Mouse (Mus musculus) CH12.LX (cell line): Measurements from ENCODE around the gene Gpr179. TPM values are rescaled to one million over a fixed set of nuclear protein-coding genes. Genes with fewer than 3 reads are reported as not detected.

Experiments used
- DNase-seq: peaks from one replicate; pipeline ENCODE4 v3.0.0-alpha.2; 2013; ENCODE audit errors: extremely low read depth
- H3K27ac ChIP-seq: 2 replicates; pipeline ENCODE4 v1.5.1; 2012; ENCODE audit warnings: low read depth, mild to moderate bottlenecking, control low read depth, moderate library complexity; ENCODE audit not compliant: insufficient read depth
- H3K27me3 ChIP-seq: replicated peaks from 2 replicates; pipeline ENCODE3; 2012; ENCODE audit warnings: inconsistent platforms
- H3K36me3 ChIP-seq, 2 experiments: replicated peaks in 1 of 2; 2 replicates each; pipeline versions ENCODE3 to v1.6.1; 2012; ENCODE audit warnings: inconsistent platforms in 1 of 2, low read length in 1 of 2, mild to moderate bottlenecking in 1 of 2, mixed read lengths in 1 of 2, moderate library complexity in 1 of 2; ENCODE audit not compliant: control insufficient read depth in 1 of 2, insufficient read depth in 1 of 2
- H3K4me1 ChIP-seq, 2 experiments: 2 replicates each; pipeline ENCODE4 v1.6.1; 2012; ENCODE audit warnings: inconsistent platforms in 1 of 2, moderate library complexity in 1 of 2; ENCODE audit not compliant: insufficient read depth in 2 of 2, control insufficient read depth in 1 of 2
- H3K4me2 ChIP-seq: 2 replicates; pipeline ENCODE4 v1.6.1; 2012; ENCODE audit warnings: low read depth, mild to moderate bottlenecking, control low read depth; ENCODE audit not compliant: poor library complexity, insufficient read depth, severe bottlenecking
- H3K4me3 ChIP-seq, 3 experiments: fragments of 150-350 bp in 1 of 3; sonication (generic) in 1 of 3; replicated peaks in 1 of 3; 2 replicates each; pipeline versions ENCODE3 to v1.5.1; 2011 to 2012; ENCODE audit warnings: low read depth in 2 of 3, low read length in 2 of 3, mild to moderate bottlenecking in 2 of 3, moderate library complexity in 2 of 3, control low read depth in 1 of 3, improper control_type of control experiment in 1 of 3, inconsistent platforms in 1 of 3, mixed read lengths in 1 of 3; ENCODE audit not compliant: poor library complexity in 1 of 3
- H3K79me2 ChIP-seq: replicated peaks from 2 replicates; pipeline ENCODE4 v1.6.1; 2012; ENCODE audit warnings: mild to moderate bottlenecking, moderate library complexity; ENCODE audit not compliant: control insufficient read depth, poor library complexity, insufficient read depth, severe bottlenecking; ENCODE audit errors: extremely low read depth
- H3K9ac ChIP-seq: 2 replicates; pipeline ENCODE4 v1.6.1; 2012; ENCODE audit warnings: low read depth, mild to moderate bottlenecking, control low read depth, moderate library complexity; ENCODE audit not compliant: insufficient read depth
- H3K9me3 ChIP-seq: replicated peaks from 2 replicates; pipeline ENCODE3; 2012; ENCODE audit warnings: low read length, inconsistent platforms, mixed read lengths
- BHLHE40 ChIP-seq: IDR thresholded peaks from 2 replicates; pipeline ENCODE4 v1.6.1; 2011; ENCODE audit warnings: mild to moderate bottlenecking, low read depth, low read length, improper control_type of control experiment
- CHD1 ChIP-seq: IDR thresholded peaks from 2 replicates; pipeline ENCODE4 v1.6.1; 2012; ENCODE audit warnings: low read depth, low read length, improper control_type of control experiment, inconsistent platforms
- CHD2 ChIP-seq: IDR thresholded peaks from 2 replicates; pipeline ENCODE4 v1.6.1; 2011; ENCODE audit warnings: low read length, improper control_type of control experiment
- ELF1 ChIP-seq: IDR thresholded peaks from 2 replicates; pipeline ENCODE4 v1.6.1; 2014; ENCODE audit warnings: low read depth, mild to moderate bottlenecking, inconsistent platforms, low read length, improper control_type of control experiment
- EP300 ChIP-seq: IDR thresholded peaks from 2 replicates; pipeline ENCODE4 v1.6.1; 2011; ENCODE audit warnings: low read length, improper control_type of control experiment
- ETS1 ChIP-seq: conservative IDR thresholded peaks from 2 replicates; pipeline ENCODE4 v1.6.1; 2012; ENCODE audit warnings: low read depth, mild to moderate bottlenecking, inconsistent platforms, low read length, improper control_type of control experiment, moderate library complexity
- GABPA ChIP-seq: IDR thresholded peaks from 2 replicates; pipeline ENCODE4 v1.6.1; 2012; ENCODE audit warnings: low read depth, low read length, improper control_type of control experiment, inconsistent platforms; ENCODE audit not compliant: insufficient replicate concordance
- IRF4 ChIP-seq: IDR thresholded peaks from 2 replicates; pipeline ENCODE4 v1.6.1; 2014; ENCODE audit warnings: low read depth, mild to moderate bottlenecking, inconsistent platforms, low read length, improper control_type of control experiment
- JUN ChIP-seq: IDR thresholded peaks from 2 replicates; pipeline ENCODE4 v1.6.1; 2011; ENCODE audit warnings: low read depth, mild to moderate bottlenecking, low read length, improper control_type of control experiment, moderate library complexity; ENCODE audit not compliant: insufficient read depth
- MAZ ChIP-seq: IDR thresholded peaks from 2 replicates; pipeline ENCODE4 v1.6.1; 2012; ENCODE audit warnings: low read depth, mild to moderate bottlenecking, inconsistent platforms, low read length, improper control_type of control experiment, moderate library complexity
- MEF2A ChIP-seq: IDR thresholded peaks from 2 replicates; pipeline ENCODE4 v1.6.1; 2014; ENCODE audit warnings: low read depth, mild to moderate bottlenecking, inconsistent platforms, low read length, improper control_type of control experiment, borderline replicate concordance
- MXI1 ChIP-seq: IDR thresholded peaks from 2 replicates; pipeline ENCODE4 v1.6.1; 2011; ENCODE audit warnings: mild to moderate bottlenecking, low read depth, low read length, improper control_type of control experiment
- MYC ChIP-seq: IDR thresholded peaks from 2 replicates; pipeline ENCODE4 v1.6.1; 2011; ENCODE audit warnings: low read depth, mild to moderate bottlenecking, improper control_type of control experiment, low read length
- PAX5 ChIP-seq: IDR thresholded peaks from 2 replicates; pipeline ENCODE4 v1.6.1; 2012; ENCODE audit warnings: low read length, inconsistent platforms, mixed read lengths
- POLR2A ChIP-seq: IDR thresholded peaks from 2 replicates; pipeline ENCODE4 v1.6.1; 2011; ENCODE audit warnings: low read depth, mild to moderate bottlenecking, improper control_type of control experiment, low read length
- POLR2AphosphoS2 ChIP-seq: IDR thresholded peaks from 2 replicates; pipeline ENCODE4 v1.6.1; 2011; ENCODE audit warnings: low read depth, low read length, improper control_type of control experiment
- RAD21 ChIP-seq: IDR thresholded peaks from 2 replicates; pipeline ENCODE4 v1.6.1; 2011; ENCODE audit warnings: low read depth, mild to moderate bottlenecking, low read length, improper control_type of control experiment, moderate library complexity
- TBP ChIP-seq: conservative IDR thresholded peaks from 2 replicates; pipeline ENCODE4 v1.6.1; 2011; ENCODE audit warnings: low read depth, low read length, improper control_type of control experiment
- UBTF ChIP-seq: IDR thresholded peaks from 2 replicates; pipeline ENCODE4 v1.6.1; 2012; ENCODE audit warnings: low read depth, mild to moderate bottlenecking, inconsistent platforms, low read length, improper control_type of control experiment, moderate library complexity
- ZKSCAN1 ChIP-seq: IDR thresholded peaks from 2 replicates; pipeline ENCODE4 v1.6.1; 2012; ENCODE audit warnings: low read depth, inconsistent platforms, low read length, improper control_type of control experiment, borderline replicate concordance
- ZMIZ1 ChIP-seq: IDR thresholded peaks from 2 replicates; pipeline ENCODE4 v1.6.1; 2012; ENCODE audit warnings: low read depth, mild to moderate bottlenecking, inconsistent platforms, low read length, improper control_type of control experiment
- dilution Hi-C: fragments of 300-500 bp; cut with MboI; formaldehyde crosslinking; loops from 2 replicates; pipeline ENCODE4 v1.14.3; 2020; ENCODE audit warnings: low sequenced_read_pairs; ENCODE audit not compliant: extremely low pct_unique_long_range_greater_than_20kb, extremely low pct_ligation_motif_present
- in situ Hi-C: fragments of 300-500 bp; cut with MboI; formaldehyde crosslinking; loops from 3 replicates; pipeline ENCODE4 v1.14.3; 2019; ENCODE audit warnings: low sequenced_read_pairs, low pct_ligation_motif_present, low pct_unique_long_range_greater_than_20kb, mixed read lengths
- polyA plus RNA-seq: library from polyadenylated mRNA; unstranded; fragments of >175 nt; gene quantifications from 2 replicates; pipeline ENCODE4 v1.2.1, GENCODE M21; 2012; ENCODE audit warnings: low read depth; ENCODE audit not compliant: insufficient read length
- total RNA-seq, 2 experiments: library from RNA; depleted of rRNA; stranded (reverse); fragments of 300-350 nt in 1 of 2; fragments of >200 nt in 1 of 2; gene quantifications; 2 replicates each; pipeline ENCODE4 v1.2.3; 2012 to 2014

The Gpr179 gene
- total and polyA plus RNA-seq, 3 experiments = 0.03 to 0.08 TPM; not detected in 1

GRCm38 (mm10) chr11:97370329-97371091, 18.6 kb upstream of the Gpr179 start:
- Histone ChIP-seq H3K79me2 (peaks cover 9% of the 10 kb centered on the region; the same call in 1 of the 2 replicates), H3K9me3 (no peaks in the 10 kb centered on the region), H3K4me3 (no peak overlapping the region), H3K27ac (no peak overlapping the region), H3K4me1 (peaks cover 0 to 21% of the 10 kb centered on the region in 2 experiments; a peak in 2 of 4 replicates), H3K27me3 (no peaks in the 10 kb centered on the region), H3K36me3 (peaks cover 6 to 65% of the 10 kb centered on the region in 2 experiments), H3K4me2 (no peak overlapping the region), H3K9ac (no peak overlapping the region)
- dilution Hi-C loops (no loop called here), in situ Hi-C loops (no loop called here)
- TF ChIP-seq POLR2AphosphoS2 (no peak), CHD1 (no peak), IRF4 (no peak), MEF2A (no peak), BHLHE40 (no peak), ETS1 (no peak), ZMIZ1 (no peak), TBP (no peak), MYC (no peak)
- DNase-seq = no peak

GRCm38 (mm10) chr11:97368501-97368900, 16.6 kb upstream of the Gpr179 start:
- Histone ChIP-seq H3K4me2 (no peak overlapping the region), H3K36me3 (peaks cover 2 to 50% of the 10 kb centered on the region in 2 experiments), H3K27ac (no peak overlapping the region), H3K27me3 (no peaks in the 10 kb centered on the region), H3K9me3 (no peaks in the 10 kb centered on the region), H3K79me2 (peaks cover 28% of the 10 kb centered on the region), H3K9ac (no peak overlapping the region), H3K4me3 (no peak overlapping the region), H3K4me1 (peaks cover 7 to 37% of the 10 kb centered on the region in 2 experiments)
- TF ChIP-seq MXI1 (no peak), CHD1 (no peak), EP300 (no peak), MAZ (no peak), ZMIZ1 (no peak), UBTF (no peak), ELF1 (no peak), TBP (no peak), ETS1 (no peak), POLR2A (no peak), ZKSCAN1 (no peak), RAD21 (no peak), CHD2 (no peak), GABPA (no peak), MYC (no peak), JUN (no peak), PAX5 (no peak)
- in situ Hi-C loops = no loop called here
- dilution Hi-C loops = no loop called here
- DNase-seq = no peak
